Comparison of ENCODE assay signal across 8 mouse cellular contexts in genomic region chr3:152355361-152355760, GRCm38 (mm10). TPM values are rescaled to one million over a fixed set of nuclear protein-coding genes. Genes with fewer than 3 reads are reported as not detected.
DNase-seq lines count a peak whose midpoint lies in the region; ATAC-seq and TF ChIP-seq lines count a peak whose summit lies in the region.

No protein-coding gene starts in this region.

- 35% methylated on average over 5 of the region's 5 CpGs for WGBS in intestine, embryonic 16.5 days
- 24% methylated on average over 5 of the region's 5 CpGs for WGBS in intestine, embryonic 15.5 days
- 27% methylated on average over 5 of the region's 5 CpGs for WGBS in liver, embryonic 14.5 days (ENCODE audit: insufficient replicate concordance)
- WGBS in stomach, embryonic 14.5 days: 18% methylated on average over 5 of the region's 5 CpGs
- 77% methylated on average over 5 of the region's 5 CpGs for WGBS in midbrain, embryonic 13.5 days

- DNase-seq in adrenal gland, adult 2 months: peak; percentile 75
- DNase-seq in liver, embryonic 14.5 days (ENCODE audit: low read depth in 3 of 3, low spot score in 3 of 3): peak; percentile 68 to 70 (median 69)
- DNase-seq in layer of hippocampus, adult 9-11 months: no peak
- DNase-seq in left cerebral cortex, adult 8-10 months (ENCODE audit: low spot score in 2 of 2): no peak

- H3K9ac ChIP-seq in intestine, embryonic 16.5 days (ENCODE audit: low read depth, low read length): no peak overlapping the region
- no peak overlapping the region for H3K9ac ChIP-seq in intestine, embryonic 15.5 days
- peak overlapping the region; percentile 38 for H3K9ac ChIP-seq in liver, embryonic 14.5 days (replicated peaks)
- no peak overlapping the region for H3K9ac ChIP-seq in stomach, embryonic 14.5 days (replicated peaks; ENCODE audit: low read depth, low read length)
- H3K9ac ChIP-seq in midbrain, embryonic 13.5 days (replicated peaks): no peak overlapping the region

- no peaks in the 10 kb centered on the region; the same call in 1 of the 2 replicates for H3K36me3 ChIP-seq in intestine, embryonic 16.5 days (ENCODE audit: control insufficient read depth, insufficient read depth, low read length)
- H3K36me3 ChIP-seq in intestine, embryonic 15.5 days: peaks cover 6% of the 10 kb centered on the region; the same call in 1 of the 2 replicates
- H3K36me3 ChIP-seq in liver, embryonic 14.5 days (replicated peaks; ENCODE audit: control insufficient read depth, insufficient read depth, low read depth): peaks cover 5% of the 10 kb centered on the region; the same call in 1 of the 2 replicates
- peaks cover 5% of the 10 kb centered on the region; the same call in 1 of the 2 replicates for H3K36me3 ChIP-seq in stomach, embryonic 14.5 days (ENCODE audit: control insufficient read depth, insufficient read depth, low read length)
- H3K36me3 ChIP-seq in midbrain, embryonic 13.5 days: peaks cover 11% of the 10 kb centered on the region

- no peak overlapping the region for H3K4me2 ChIP-seq in intestine, embryonic 16.5 days (ENCODE audit: low read depth, low read length)
- no peak overlapping the region for H3K4me2 ChIP-seq in intestine, embryonic 15.5 days (replicated peaks)
- peak overlapping the region; percentile 43 for H3K4me2 ChIP-seq in liver, embryonic 14.5 days (ENCODE audit: low read depth)
- H3K4me2 ChIP-seq in stomach, embryonic 14.5 days (replicated peaks; ENCODE audit: low read depth, low read length): no peak overlapping the region
- no peak overlapping the region for H3K4me2 ChIP-seq in midbrain, embryonic 13.5 days (replicated peaks)

- H3K27ac ChIP-seq in intestine, embryonic 16.5 days (ENCODE audit: low read length): no peak overlapping the region
- no peak overlapping the region for H3K27ac ChIP-seq in intestine, embryonic 15.5 days
- H3K27ac ChIP-seq in liver, embryonic 14.5 days: peak overlapping the region; percentile 76
- H3K27ac ChIP-seq in stomach, embryonic 14.5 days (ENCODE audit: low read length): no peak overlapping the region
- no peak overlapping the region for H3K27ac ChIP-seq in midbrain, embryonic 13.5 days

- H3K27me3 ChIP-seq in intestine, embryonic 16.5 days (replicated peaks; ENCODE audit: control insufficient read depth, insufficient read depth, low read length): no peaks in the 10 kb centered on the region
- H3K27me3 ChIP-seq in intestine, embryonic 15.5 days (replicated peaks): no peaks in the 10 kb centered on the region
- H3K27me3 ChIP-seq in liver, embryonic 14.5 days (ENCODE audit: control insufficient read depth, insufficient read depth, low read length): no peaks in the 10 kb centered on the region
- H3K27me3 ChIP-seq in stomach, embryonic 14.5 days (ENCODE audit: control insufficient read depth, insufficient read depth, low read length): no peaks in the 10 kb centered on the region
- no peaks in the 10 kb centered on the region for H3K27me3 ChIP-seq in midbrain, embryonic 13.5 days

- no peak for TF ChIP-seq CTCF in liver, embryonic 14.5 days (IDR thresholded peaks at IDR 0.05; ENCODE audit: low read depth)

- H3K9me3 ChIP-seq in intestine, embryonic 16.5 days (ENCODE audit: control insufficient read depth, low read length): no peaks in the 10 kb centered on the region
- no peaks in the 10 kb centered on the region for H3K9me3 ChIP-seq in intestine, embryonic 15.5 days
- no peaks in the 10 kb centered on the region for H3K9me3 ChIP-seq in liver, embryonic 14.5 days (ENCODE audit: control insufficient read depth, low read length)
- no peaks in the 10 kb centered on the region for H3K9me3 ChIP-seq in stomach, embryonic 14.5 days (ENCODE audit: control insufficient read depth, low read depth, low read length)
- no peaks in the 10 kb centered on the region for H3K9me3 ChIP-seq in midbrain, embryonic 13.5 days

- 0 out of 2 replicates have a peak, but pooled peaks have one; percentile 11 for ATAC-seq in intestine, embryonic 16.5 days
- no peak for ATAC-seq in intestine, embryonic 15.5 days
- peak; percentile 92 for ATAC-seq in liver, embryonic 14.5 days (ENCODE audit: insufficient read depth)
- peak; percentile 46; the same call in 1 of the 2 replicates for ATAC-seq in stomach, embryonic 14.5 days (ENCODE audit: insufficient number of reproducible peaks, insufficient read depth, low FRiP score, low read depth)
- no peak for ATAC-seq in midbrain, embryonic 13.5 days

- H3K4me3 ChIP-seq in intestine, embryonic 16.5 days (ENCODE audit: low read length): no peak overlapping the region
- no peak overlapping the region for H3K4me3 ChIP-seq in intestine, embryonic 15.5 days (replicated peaks)
- no peak overlapping the region for H3K4me3 ChIP-seq in liver, embryonic 14.5 days (ENCODE audit: insufficient read depth in 1 of 2, low read depth in 2 of 2, low read length in 2 of 2)
- H3K4me3 ChIP-seq in stomach, embryonic 14.5 days (ENCODE audit: low read depth, low read length): no peak overlapping the region
- H3K4me3 ChIP-seq in midbrain, embryonic 13.5 days (replicated peaks): no peak overlapping the region

- peaks cover 28% of the 10 kb centered on the region for H3K4me1 ChIP-seq in intestine, embryonic 16.5 days (ENCODE audit: control insufficient read depth, insufficient read depth, low read length)
- H3K4me1 ChIP-seq in intestine, embryonic 15.5 days (replicated peaks): peaks cover 20% of the 10 kb centered on the region
- H3K4me1 ChIP-seq in liver, embryonic 14.5 days (replicated peaks; ENCODE audit: control insufficient read depth in 2 of 2, insufficient read depth in 2 of 2, low read length in 1 of 2): peaks cover 6 to 24% of the 10 kb centered on the region in 2 experiments
- peaks cover 5% of the 10 kb centered on the region; the same call in 1 of the 2 replicates for H3K4me1 ChIP-seq in stomach, embryonic 14.5 days (ENCODE audit: control insufficient read depth, insufficient read depth, low read length)
- H3K4me1 ChIP-seq in midbrain, embryonic 13.5 days (replicated peaks): peaks cover 29% of the 10 kb centered on the region

- TF ChIP-seq EP300 in liver, embryonic 14.5 days (IDR thresholded peaks at IDR 0.05; ENCODE audit: low read depth): no peak

RNA-seq across cellular contexts. Expression of gene Usp33, which starts 9.1 kb away (rescaled TPM):
- 46.0 and 49.3 TPM in 2 replicates for polyA plus RNA-seq in intestine, embryonic 16.5 days (2015; fragmentation: Nextera tagmentation; extraction: Ambion mirVana)
- polyA plus RNA-seq in intestine, embryonic 15.5 days (2015; fragmentation: Nextera tagmentation; extraction: Ambion mirVana): 45.3 and 51.1 TPM in 2 replicates
- 10 to 100 TPM; 87.8 to 99.7 TPM for total RNA-seq in adrenal gland, adult 2 months (2021)
- 8.4 and 14.0 TPM in 2 replicates for polyA plus RNA-seq in adrenal gland, adult 2 months (2012; rRNA removed)
- polyA plus RNA-seq in liver, embryonic 14.5 days (2012; rRNA removed): 11.7 and 18.5 TPM in 2 replicates
- 23.1 and 24.8 TPM in 2 replicates for polyA plus RNA-seq in liver, embryonic 14.5 days (2014; fragmentation: Nextera tagmentation; extraction: Ambion mirVana)
- 45.9 and 49.6 TPM in 2 replicates for polyA plus RNA-seq in stomach, embryonic 14.5 days (2014; fragmentation: Nextera tagmentation; extraction: Ambion mirVana)
- 100 to 1,000 TPM; 129 to 150 (median 142) TPM for total RNA-seq in left cerebral cortex, adult 8-10 months (2022)
- 79.1 and 85.8 TPM in 2 replicates for polyA plus RNA-seq in midbrain, embryonic 13.5 days (2015; fragmentation: Nextera tagmentation; extraction: Ambion mirVana)

RNA-seq across cellular contexts. Expression of gene Miga1, which starts 15.2 kb away (rescaled TPM):
- 13.5 and 13.9 TPM in 2 replicates for polyA plus RNA-seq in intestine, embryonic 16.5 days (2015; fragmentation: Nextera tagmentation; extraction: Ambion mirVana)
- polyA plus RNA-seq in intestine, embryonic 15.5 days (2015; fragmentation: Nextera tagmentation; extraction: Ambion mirVana): 15.3 and 17.4 TPM in 2 replicates
- 10 to 100 TPM in 1 of 2 experiments, 1 to 10 TPM in 1; 8.4 to 12.3 TPM for total RNA-seq in adrenal gland, adult 2 months (2021)
- 4.1 and 6.5 TPM in 2 replicates for polyA plus RNA-seq in adrenal gland, adult 2 months (2012; rRNA removed)
- 2.3 and 3.4 TPM in 2 replicates for polyA plus RNA-seq in liver, embryonic 14.5 days (2012; rRNA removed)
- 3.0 and 4.4 TPM in 2 replicates for polyA plus RNA-seq in liver, embryonic 14.5 days (2014; fragmentation: Nextera tagmentation; extraction: Ambion mirVana)
- polyA plus RNA-seq in stomach, embryonic 14.5 days (2014; fragmentation: Nextera tagmentation; extraction: Ambion mirVana): 20.3 and 21.0 TPM in 2 replicates
- 10 to 100 TPM; 82.5 to 93.1 (median 87.5) TPM for total RNA-seq in left cerebral cortex, adult 8-10 months (2022)
- 18.1 TPM in 2 replicates for polyA plus RNA-seq in midbrain, embryonic 13.5 days (2015; fragmentation: Nextera tagmentation; extraction: Ambion mirVana)

RNA-seq across cellular contexts. Expression of gene Zzz3, which starts 39.9 kb away (rescaled TPM):
- 30.7 and 31.6 TPM in 2 replicates for polyA plus RNA-seq in intestine, embryonic 16.5 days (2015; fragmentation: Nextera tagmentation; extraction: Ambion mirVana)
- 39.3 and 39.8 TPM in 2 replicates for polyA plus RNA-seq in intestine, embryonic 15.5 days (2015; fragmentation: Nextera tagmentation; extraction: Ambion mirVana)
- total RNA-seq in adrenal gland, adult 2 months (2021): 10 to 100 TPM; 30.1 to 35.5 TPM
- 11.4 and 12.5 TPM in 2 replicates for polyA plus RNA-seq in adrenal gland, adult 2 months (2012; rRNA removed)
- polyA plus RNA-seq in liver, embryonic 14.5 days (2012; rRNA removed): 7.3 and 7.8 TPM in 2 replicates
- polyA plus RNA-seq in liver, embryonic 14.5 days (2014; fragmentation: Nextera tagmentation; extraction: Ambion mirVana): 17.0 and 19.1 TPM in 2 replicates
- polyA plus RNA-seq in stomach, embryonic 14.5 days (2014; fragmentation: Nextera tagmentation; extraction: Ambion mirVana): 53.7 and 63.3 TPM in 2 replicates
- 10 to 100 TPM; 48.1 to 52.1 (median 49.2) TPM for total RNA-seq in left cerebral cortex, adult 8-10 months (2022)
- polyA plus RNA-seq in midbrain, embryonic 13.5 days (2015; fragmentation: Nextera tagmentation; extraction: Ambion mirVana): 36.3 and 40.4 TPM in 2 replicates

Comparison
In these comparisons a context has a peak if more than half of its experiments do, and no peak if none do; other contexts are left out.
1. ATAC-seq: peak in intestine, embryonic 16.5 days (single experiment), liver, embryonic 14.5 days (single experiment) and stomach, embryonic 14.5 days (single experiment); none in intestine, embryonic 15.5 days (single experiment) and midbrain, embryonic 13.5 days (single experiment).
2. DNase-seq: peak in adrenal gland, adult 2 months (single experiment) and liver, embryonic 14.5 days (3 of 3); none in layer of hippocampus, adult 9-11 months (single experiment) and left cerebral cortex, adult 8-10 months (0 of 2).